Mouse (Mus musculus): ENCODE measurements at regions not wholly inside any gene's neighbourhood (a gene's known extent, or its start where the extent isn't known, plus 50 kb on each side); places are given as distances from the start of the nearest gene placed in this dataset.
"Not testable (repeated sequence)": the region's sequence is repeated elsewhere in the genome, so short reads cannot be mapped to it uniquely, and the experiment has no call there.

DNA sequence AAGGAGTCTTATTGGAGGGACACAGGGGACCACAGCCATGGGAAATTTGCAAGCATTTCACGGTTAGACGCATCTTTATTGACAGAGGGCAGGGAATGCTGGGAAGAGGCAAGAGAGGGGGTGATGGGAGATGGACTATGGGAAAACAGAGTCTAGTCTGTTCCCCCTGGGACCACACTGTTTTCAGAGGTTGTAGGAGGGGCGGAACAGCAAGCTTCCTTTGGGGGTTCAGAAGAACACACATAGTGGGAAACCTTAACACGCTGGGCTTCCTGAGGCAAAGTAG, 183.7 kb upstream of the Rpl38 start:
- no peak for DNase-seq (ENCODE audit: low spot score in 2 of 2)

DNA sequence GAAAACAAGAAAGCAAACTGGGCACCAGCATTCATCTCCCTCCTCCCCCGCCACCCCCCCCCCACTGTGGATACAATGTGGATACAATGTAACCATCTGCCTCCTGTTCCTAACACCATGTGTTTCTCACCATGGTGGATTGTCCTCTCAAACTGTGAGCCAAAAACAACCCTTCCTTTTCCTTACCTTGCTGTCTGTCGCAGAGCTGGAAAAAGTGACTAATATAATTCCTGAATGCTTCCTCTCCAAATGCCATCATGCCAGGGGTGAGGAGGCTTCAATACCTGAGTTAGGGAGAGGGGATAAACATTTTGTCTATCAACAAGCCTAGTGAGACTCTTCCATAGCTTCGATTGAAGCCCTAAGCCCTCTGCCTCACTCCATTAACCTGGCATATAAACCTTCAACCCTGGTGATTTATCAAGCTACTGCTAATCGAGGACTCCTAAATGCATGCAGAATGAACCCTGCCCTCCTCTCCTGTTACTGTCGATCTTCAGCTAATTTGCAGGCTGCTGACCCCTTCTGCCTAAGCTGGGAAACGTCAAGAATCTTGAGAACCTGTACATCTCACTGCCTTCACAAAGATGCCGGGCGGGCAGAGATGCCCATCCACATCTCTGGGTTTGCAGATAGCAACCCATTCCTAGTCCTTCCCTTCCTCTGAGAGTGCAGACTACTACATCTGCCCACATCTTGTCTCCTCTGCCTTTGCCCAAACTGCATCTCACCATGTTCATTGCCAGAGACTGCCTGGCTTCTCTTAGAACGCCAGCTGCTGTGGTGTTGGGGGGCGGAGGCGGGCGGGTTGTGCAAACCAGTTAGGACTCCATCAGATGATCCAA, 184.3 kb upstream of the Rpl38 start:
- no peak for DNase-seq (ENCODE audit: low spot score in 2 of 2)

DNA sequence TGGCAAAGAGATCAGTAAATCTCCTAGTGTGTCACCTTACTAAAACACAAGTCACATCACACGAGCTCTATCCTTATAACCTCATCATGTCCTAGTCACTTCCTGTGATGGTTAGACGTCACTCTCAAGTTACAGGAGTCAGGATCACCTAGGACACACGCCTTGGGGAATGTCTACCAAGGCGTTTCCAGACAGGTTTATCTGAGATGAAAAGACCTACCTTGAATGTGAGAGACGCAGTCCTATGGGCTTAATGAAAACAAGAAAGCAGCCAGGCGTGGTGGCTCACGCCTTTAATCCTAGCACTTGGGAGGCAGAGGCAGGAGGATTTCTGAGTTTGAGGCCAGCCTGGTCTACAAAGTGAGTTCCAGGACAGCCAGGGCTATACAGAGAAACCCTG, 185.0 kb upstream of the Rpl38 start:
- DNase-seq (ENCODE audit: low spot score in 2 of 2): not testable (repeated sequence)

DNA sequence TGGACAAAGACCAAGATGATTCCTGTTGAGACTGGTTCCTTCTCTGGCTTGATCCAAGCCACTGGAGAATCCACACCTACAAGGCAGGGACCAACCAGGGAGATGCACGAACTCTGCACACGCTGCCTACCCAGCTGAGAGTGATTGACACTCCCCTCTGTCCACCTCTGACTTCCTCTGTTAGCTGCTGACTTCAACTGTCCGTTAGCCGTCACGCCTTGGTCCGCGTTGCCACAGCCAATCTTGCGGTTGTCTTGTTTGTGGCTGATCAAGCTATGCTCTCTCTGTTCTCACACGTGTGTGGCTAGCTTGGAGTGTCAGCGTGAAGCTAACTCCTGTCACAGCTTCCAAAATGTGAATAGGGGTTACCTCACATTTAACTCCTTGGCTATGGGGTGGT, 186.3 kb upstream of the Rpl38 start:
- DNase-seq (ENCODE audit: low spot score in 2 of 2): no peak

DNA sequence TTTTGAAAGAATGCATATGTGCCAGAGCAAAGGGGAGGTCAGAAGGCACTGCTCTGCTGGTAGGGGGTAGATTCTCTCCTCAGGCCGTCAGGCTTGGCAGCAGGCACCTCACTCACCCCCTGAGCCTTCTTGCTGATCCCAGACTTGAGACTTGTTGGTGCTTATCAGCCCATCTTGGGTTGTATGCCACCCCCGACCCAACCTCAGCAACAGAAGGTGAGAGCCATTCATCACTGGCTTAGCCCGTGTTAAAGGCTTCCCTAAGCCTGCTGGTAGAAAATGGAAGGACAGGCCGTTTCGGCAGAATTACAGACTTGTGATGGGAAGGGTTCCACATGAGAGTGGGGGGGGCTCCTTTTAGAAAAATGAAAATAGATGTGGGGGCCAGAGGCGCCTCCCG, 187.3 kb upstream of the Rpl38 start:
- no peak for DNase-seq (ENCODE audit: low spot score in 2 of 2)

DNA sequence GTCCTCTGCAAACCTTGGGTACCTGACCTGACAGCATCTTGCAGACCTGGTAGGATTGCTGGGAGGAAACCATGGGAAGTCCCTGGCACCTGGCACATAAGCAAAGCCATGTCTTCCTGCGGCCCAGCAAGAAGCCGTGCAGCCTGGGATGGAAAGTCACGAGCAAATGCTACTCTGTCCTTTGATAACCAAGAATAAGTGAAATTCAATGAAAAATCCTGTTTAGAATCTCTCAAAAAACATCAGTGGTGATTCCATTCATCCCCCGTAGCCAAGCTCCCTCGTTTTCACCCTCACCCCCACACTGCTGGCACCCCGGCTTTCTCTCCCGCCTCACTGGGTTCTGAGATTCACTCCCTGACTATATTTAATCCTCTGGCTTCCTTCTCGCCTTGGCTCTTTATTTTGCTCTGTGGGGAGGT, 188.2 kb upstream of the Rpl38 start:
- DNase-seq (ENCODE audit: low spot score in 2 of 2): no peak

DNA sequence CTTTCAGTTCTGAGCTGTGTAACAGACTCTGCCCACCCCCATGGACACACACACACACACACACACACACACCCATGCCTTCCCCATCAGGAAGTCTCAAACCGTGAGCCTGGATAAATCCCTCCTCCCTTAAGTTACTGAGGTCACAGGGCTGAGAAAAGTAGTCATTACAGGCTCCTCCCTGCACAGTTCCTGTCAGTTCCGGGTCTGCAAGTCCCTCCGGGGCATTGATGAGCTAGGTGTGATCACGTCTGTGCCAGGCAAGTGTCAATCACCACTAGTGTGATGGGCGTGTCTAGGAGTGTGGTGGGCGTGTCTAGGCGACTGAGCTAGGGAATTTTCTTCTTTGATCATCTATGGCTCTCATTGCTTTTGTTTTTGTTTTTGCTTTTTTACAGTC, 189.6 kb upstream of the Rpl38 start:
- no peak for DNase-seq (ENCODE audit: low spot score in 2 of 2)

DNA sequence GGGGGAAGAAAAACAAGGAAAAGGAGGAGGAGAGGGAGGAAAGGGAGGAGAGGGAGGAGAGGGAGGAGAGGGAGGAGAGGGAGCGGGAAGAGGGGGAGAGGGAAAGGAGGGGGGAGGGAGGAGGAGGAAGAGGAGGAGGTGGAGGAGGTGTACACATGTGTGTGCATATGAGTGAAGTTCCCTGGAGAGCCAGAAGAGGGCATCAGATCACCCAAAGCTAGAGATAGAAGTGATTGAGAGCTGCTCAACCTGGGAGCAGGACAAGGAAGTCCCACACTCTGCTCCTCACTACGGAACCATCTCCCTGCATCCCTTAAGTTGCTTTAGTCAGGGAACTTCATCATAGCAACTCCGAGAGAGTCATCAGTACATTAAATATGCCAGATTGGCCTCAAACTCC, 191.0 kb upstream of the Rpl38 start:
- peak in 1 of 2 experiments; percentile 27 for DNase-seq (ENCODE audit: low spot score in 2 of 2)

DNA sequence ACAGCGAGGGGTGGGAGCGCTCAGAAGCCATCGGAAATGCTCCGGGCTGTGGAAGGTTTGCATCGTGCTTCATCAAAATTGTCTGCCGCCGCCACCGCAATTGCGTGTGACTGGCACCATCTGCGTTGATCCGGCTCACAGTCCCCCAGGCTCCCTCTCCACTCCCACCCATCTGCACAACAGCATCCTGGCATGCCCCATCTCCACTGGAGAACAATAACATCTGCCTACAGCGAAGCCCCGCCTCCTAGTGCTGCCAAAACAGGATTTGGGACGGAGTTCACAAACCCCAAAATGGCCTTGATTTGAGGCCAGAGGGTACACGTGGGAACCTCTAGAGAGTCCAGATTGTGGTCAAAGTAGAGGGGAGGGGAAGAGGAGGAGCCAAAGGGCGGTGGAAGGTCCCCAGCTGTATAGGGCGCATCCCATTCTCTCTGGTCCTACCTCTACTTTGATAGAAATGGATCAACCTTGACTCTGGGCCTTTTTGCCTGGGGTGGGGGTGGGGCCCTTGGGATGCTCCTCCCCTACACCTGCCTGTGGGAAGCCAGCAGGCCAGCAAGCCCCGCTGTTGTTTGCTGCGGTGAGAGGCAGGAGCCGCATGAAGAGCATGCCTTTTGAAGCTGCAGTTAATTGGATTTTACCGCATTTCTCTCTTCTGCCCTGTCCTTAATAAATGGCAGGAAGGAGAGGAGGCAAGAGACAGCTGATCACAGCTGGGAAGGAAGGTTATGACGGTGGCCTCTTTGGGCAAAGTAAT, 195.6 kb upstream of the Rpl38 start:
- no peak for DNase-seq (ENCODE audit: low spot score in 2 of 2)

DNA sequence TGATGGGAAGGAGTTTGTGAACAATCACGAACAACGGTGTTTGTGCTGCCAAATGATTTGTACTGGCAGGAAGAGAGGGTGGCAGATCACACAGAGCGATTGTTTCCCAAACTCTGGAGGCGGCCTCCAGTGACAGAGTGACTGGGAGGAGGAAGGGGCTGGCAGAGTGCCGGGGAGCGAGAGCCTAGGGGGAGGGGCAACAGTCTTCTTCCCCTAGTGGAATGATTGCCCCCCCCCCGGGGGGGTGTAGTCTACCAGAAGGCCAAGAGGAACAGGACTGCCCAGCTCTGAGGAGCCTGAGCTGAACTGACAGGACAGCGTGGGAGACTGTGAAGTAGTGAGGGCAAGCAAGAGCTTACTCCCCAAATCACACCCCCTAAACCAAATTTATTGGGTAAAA, 199.9 kb upstream of the Rpl38 start:
- no peak for DNase-seq (ENCODE audit: low spot score in 2 of 2)

DNA sequence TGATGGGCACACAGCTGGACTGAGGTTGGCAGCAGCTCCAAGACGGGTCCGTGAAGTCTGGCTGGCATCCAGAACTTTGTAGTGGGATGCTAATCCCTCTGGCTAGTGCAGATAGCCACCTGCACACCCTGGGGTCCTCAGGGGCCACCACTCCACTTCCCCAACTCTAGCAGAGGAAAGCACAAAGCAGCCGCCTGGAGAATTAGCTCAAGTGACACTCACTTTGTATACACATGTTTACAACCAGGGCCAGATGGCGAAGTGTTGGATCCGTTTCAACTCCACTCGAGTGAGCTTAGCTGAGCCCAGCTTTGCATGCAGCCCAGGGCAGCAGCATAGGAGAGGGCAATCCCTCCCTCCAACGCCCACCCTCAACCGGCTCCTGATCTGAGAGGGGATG, 200.5 kb upstream of the Rpl38 start:
- DNase-seq (ENCODE audit: low spot score in 2 of 2): no peak

DNA sequence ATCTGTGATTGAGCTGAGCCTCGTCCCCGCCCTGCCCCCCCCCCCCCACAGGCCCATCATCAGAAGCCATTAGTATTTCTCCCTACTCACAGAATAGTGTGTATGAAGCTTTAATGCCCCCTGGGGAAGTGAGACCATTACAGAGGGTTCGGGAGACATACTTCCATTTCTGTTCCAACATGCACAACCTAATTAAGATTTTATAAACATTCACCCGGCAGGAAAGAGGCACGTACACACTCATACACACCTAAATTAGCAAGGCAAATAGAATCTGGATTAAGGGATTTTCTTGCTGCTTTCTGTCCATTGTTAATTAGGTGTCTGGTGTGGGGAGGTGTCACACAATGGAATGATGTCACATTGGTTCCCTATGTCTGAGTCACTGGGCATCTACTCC, 202.8 kb upstream of the Rpl38 start:
- DNase-seq (ENCODE audit: low spot score in 2 of 2): no peak

DNA sequence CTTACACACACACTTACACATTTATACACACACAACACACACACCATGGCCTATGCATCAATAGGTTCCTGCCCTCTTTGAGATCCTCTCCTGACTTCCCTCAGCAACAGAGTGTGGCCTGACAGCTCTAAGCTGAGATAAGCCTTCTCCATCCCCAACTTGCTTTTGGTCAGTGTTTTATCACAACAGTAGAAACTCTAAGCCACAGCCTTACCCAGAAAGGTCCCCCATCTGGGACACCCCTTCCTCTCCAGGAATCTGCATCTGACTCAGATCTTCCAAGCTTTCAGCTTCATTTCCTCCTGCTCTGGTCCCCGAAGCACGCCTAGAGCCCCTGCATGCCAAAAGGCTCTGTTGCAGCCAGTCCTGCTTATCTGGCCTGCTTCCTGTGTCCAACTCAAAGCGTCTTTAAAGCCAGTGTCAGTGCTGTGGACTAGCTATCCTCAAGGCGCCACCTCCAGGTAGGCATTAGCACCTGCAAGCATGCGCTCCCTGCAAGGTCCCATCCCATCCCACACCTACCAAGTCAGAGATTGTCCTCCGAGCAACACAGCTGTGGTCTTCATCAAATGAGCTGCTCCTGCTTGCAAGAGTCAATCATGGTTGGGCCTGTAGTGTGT, 205.5 kb upstream of the Rpl38 start:
- peak; percentile 9 to 34 for DNase-seq (ENCODE audit: low spot score in 2 of 2)

DNA sequence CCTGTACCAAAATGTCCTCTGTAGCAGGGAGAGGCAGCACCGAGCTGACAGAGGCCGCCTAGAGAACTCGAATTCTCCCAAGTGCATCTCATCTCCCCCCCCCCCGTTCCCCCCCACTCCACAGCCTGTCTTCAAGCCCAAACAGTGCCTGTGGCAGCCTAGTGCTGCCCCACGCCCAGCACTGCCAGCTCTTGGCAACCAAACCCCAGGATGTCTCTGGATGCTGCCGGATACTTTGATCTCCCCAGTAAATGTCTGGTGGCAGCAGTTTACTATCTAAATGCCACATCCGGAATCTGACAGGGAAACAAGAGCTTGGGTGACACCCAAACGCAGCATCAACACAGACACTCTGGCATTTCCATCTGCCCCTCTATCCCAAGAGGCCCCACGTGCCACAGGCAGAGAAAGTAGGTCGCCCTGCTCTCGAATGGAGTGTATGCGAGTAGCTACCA, 213.4 kb upstream of the Rpl38 start:
- DNase-seq (ENCODE audit: low spot score in 2 of 2): no peak

DNA sequence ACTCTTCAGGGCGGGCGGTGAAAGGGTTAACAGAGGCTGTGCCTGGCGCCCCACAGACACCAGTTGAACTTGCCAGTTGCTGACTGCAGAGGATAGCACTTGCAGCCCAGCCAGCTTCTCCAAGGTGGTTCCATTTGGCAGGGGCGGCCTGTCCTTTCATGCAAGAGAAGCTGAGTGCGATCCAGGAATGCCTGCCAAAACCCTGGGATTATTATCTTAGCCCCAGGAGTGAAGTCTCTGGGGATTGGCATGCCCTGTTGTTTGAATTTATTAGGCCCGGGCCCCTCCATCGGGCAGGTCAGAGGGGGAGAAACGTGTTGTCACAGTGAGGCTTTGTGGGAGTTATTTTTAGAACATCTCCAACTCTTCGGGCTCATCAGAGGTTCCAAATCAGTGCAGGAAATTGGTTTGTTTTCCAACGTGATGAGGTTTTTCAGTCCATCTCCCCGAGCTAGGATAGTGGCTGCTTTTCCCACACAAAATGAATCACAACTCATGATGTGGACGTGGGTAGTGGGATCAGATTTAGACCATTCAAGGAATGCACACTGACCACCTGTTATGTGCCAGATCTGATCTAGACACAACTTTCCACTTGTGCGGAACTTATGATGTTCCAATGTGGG, 219.4 kb upstream of the Rpl38 start:
- no peak for DNase-seq (ENCODE audit: low spot score in 2 of 2)

DNA sequence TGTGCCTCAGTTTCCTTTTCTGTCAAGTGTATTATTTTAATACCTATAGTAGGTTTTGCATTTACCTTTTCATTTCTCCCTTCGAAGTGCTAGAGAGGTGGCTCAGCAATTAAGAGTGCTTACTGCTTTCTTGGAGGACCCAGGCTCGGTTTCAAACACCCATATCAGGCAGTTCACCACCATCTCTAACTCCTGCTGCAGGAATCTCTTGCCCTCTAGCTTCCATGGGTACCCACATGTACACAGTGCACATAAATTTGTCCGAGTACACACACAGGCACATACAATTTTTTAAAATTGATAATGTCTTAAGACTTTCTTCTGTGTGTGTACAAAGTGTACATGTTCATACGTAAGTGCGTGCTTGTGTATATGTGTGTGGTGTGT, 220.9 kb upstream of the Rpl38 start:
- no peak for DNase-seq (ENCODE audit: low spot score in 2 of 2)

DNA sequence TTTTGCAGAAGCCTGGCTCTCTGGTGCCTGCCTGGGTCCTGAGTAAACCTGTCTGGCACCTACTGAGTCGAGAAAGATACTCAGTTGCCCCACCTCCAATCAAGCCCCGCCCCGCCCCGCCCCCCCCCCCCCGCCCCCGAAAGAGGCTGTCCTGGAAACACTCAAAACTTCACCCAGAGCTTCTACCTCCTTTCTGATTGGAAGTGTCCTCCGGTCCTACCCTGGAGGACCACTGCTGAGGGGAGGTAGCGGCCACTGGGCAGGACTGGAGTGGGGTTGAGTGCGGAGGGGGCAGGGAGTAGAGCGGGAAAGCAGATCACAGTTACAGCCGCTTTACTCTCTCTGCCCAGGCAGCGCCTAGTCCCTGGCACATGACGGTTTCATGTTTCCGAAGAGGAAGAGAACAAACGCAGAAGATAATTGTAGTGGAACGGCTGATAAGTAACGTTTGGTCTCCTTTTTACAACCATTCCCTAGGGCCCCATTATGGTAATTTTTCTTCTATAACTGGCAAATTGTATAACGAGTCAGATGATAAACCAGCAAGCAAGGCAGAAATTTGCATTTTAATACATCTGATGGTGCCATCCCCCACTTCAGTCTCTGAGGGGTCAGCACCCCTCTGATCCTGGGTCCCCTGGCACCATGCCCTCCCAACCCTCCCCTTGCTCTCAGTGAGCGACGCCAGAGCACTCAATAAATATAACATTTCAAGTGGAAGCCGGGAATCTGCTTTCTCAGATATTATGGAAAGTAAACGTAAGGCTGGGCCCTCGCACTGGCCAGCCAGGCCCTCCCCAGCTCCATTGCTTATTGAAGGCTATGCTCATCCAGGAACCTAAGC, 221.5 kb upstream of the Rpl38 start:
- DNase-seq (ENCODE audit: low spot score in 2 of 2): peak; percentile 4 to 16

DNA sequence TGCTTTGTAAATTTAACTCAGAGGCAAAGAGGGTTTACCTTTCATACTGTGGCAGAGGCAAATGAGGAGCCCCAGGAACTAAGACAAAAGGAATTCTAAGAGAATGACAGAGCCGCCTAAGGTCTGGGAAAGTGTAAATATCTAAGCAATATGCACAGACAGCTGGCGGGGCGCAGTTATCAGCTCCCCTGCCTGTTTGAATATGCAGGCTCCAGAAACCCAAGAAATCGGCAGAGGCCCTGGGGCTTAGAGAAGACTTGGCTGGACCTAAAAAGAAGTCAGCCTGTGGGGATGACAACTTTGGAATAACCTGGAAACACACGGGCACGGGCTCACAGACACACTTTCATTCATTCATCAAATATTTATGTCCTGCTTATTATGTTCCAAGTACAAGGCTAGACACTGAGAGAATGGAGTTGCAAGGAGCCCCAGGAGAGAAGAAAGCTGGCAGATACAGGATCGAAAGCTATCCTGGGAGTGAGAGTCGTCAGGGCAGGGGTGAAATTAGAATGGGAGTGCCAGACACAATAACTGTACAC, 222.2 kb upstream of the Rpl38 start:
- DNase-seq (ENCODE audit: low spot score in 2 of 2): no peak

DNA sequence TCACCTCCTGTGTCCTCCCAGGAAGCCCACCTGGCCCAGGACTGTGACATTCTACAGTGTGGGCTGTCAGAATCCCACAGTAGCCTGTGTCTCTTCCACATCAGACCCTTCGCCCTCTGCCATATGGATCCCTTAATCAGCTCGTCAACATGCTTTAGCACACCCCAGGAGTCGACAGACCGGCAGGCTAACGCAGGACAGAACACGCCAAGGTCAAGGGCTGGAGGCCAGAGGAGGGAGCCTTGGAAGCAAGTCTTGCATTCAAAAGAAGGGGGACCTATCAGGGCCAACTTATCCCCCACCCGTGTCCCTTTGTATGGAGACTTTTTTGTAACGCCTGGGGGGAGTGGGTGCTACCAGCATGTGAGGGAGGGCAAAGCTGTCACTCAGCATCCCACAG, 224.1 kb upstream of the Rpl38 start:
- DNase-seq (ENCODE audit: low spot score in 2 of 2): no peak

DNA sequence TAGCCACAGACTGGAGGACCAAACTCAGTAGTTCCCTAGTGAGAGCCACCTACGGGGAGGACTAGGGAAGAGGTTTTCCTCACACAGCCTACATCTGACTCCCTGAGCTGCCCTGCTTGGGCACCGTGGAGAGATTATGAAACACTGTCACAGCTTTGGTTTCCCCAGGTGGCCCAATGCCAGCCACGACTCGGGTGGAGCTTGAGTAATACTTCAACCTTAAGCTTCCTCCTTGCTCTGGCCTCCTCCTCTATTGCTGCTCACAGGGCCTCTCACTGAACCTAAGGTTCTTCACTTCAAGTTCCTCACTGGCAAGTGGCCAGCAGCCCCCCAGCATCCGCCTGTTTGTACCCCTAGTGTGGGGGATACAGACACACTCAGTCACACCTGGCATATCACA, 224.9 kb upstream of the Rpl38 start:
- DNase-seq (ENCODE audit: low spot score in 2 of 2): no peak

DNA sequence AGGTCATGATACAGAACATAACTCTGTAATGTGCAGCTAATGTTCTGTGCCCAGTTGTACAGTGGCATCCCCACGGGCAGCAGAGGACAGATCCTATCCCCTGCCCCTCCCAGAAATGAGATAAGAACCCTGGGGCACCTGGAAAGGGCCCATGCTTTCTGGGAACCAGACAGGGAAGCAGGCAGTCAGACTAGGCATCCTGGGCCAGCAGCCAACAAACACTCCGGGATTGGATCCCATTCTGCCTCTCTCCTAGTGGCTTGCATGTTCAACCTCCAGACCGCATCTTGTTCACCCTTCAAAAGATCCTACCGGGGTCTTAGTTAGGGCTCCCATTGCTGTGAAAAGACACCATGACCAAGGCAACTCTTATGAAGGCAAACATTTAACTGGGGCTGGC, 229.0 kb upstream of the Rpl38 start:
- DNase-seq (ENCODE audit: low spot score in 2 of 2): no peak

Data from thymus, postnatal 10 days (tissue).